Mouse (Mus musculus): Measurements from ENCODE around the gene Adamts15.
A peak's percentile ranks its signal among the peaks of the same experiment; 100 is the strongest.

Gene Adamts15

DNA sequence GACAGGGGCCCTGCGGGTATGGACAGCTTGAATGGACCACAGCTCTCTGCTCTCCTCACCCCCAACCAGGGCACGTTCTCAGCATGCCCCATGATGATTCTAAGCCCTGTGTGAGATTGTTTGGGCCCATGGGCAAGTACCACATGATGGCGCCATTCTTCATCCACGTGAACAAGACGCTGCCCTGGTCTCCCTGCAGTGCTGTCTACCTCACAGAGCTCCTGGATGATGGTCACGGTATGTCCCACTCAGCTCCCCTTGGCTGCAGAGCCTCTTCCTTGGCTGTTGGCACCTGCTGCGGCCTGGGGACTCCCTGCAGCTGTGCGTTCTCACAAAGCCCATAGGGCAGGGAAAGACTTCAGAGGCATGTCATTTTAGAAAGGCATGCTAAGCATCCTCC is 31.0 kb upstream of the Adamts15 start:
- Histone ChIP-seq H3K27me3 (ENCODE audit: insufficient read depth, low read length) (no peaks in the 10 kb centered on the region), H3K4me1 (replicated peaks; ENCODE audit: low read depth, low read length) (peaks cover 6% of the 10 kb centered on the region), H3K9me3 (ENCODE audit: low read length) (peaks cover 22% of the 10 kb centered on the region), H3K36me3 (ENCODE audit: insufficient read depth, low read length) (no peaks in the 10 kb centered on the region), H3K4me3 (replicated peaks; ENCODE audit: low read length) (no peak overlapping the region)
- no peak for TF ChIP-seq POU5F1 (IDR thresholded peaks at IDR 0.05; ENCODE audit: borderline replicate concordance, low read length)
- TF ChIP-seq NANOG (IDR thresholded peaks at IDR 0.05; ENCODE audit: borderline replicate concordance, low read length): no peak
- TF ChIP-seq CTCF (conservative IDR thresholded peaks at IDR 0.05; ENCODE audit: low read length): peak; percentile 36

DNA sequence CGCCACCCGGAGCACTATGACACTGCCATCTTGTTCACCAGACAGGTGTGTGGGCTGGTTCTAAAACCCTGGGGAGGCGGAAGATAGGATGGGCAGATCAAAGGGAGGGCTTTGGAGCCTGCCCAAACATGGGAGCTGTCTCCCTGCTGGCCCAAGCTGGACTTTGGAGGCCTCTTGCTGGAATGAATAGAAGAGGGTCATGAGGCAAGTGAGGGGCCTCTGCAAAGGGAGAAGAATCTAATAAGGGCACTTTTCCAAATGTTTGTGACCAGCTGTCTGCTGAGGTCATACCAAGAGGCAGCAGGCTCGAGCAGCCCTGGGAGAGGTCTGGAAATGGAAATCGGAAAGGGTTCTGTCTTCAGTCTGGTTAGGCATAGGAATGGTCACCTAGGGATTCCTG is 29.2 kb upstream of the Adamts15 start:
- no peaks in the 10 kb centered on the region for H3K36me3 ChIP-seq (ENCODE audit: insufficient read depth, low read length)
- peaks cover 17% of the 10 kb centered on the region for H3K9me3 ChIP-seq (ENCODE audit: low read length)
- H3K4me3 ChIP-seq (replicated peaks; ENCODE audit: low read length): no peak overlapping the region
- TF ChIP-seq CTCF (conservative IDR thresholded peaks at IDR 0.05; ENCODE audit: low read length): no peak
- no peak for TF ChIP-seq POU5F1 (IDR thresholded peaks at IDR 0.05; ENCODE audit: borderline replicate concordance, low read length)
- peaks cover 6% of the 10 kb centered on the region for H3K4me1 ChIP-seq (replicated peaks; ENCODE audit: low read depth, low read length)
- H3K27me3 ChIP-seq (ENCODE audit: insufficient read depth, low read length): peaks cover 6% of the 10 kb centered on the region

DNA sequence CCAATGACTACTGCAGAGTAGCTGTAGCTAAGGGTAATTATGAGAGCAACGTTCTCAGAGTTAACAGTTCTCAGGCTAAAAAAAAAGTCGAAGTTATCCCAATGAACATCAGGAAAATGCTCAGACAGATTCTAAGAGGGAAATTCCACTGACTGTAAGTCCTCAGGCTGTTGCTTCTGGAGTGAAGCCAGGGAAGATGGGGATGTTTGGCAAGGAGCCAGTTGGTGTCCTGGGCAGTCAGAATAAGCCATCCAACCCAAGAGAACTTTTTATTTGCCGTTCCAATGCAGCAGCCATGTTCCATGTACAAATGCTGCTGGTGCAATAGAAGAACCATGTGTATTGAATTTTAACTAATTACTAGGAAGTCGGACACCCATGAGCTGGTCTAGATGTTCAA is 28.3 kb upstream of the Adamts15 start:
- peaks cover 8% of the 10 kb centered on the region for H3K9me3 ChIP-seq (ENCODE audit: low read length)
- H3K36me3 ChIP-seq (ENCODE audit: insufficient read depth, low read length): no peaks in the 10 kb centered on the region
- H3K4me3 ChIP-seq (replicated peaks; ENCODE audit: low read length): no peak overlapping the region
- TF ChIP-seq NANOG (IDR thresholded peaks at IDR 0.05; ENCODE audit: borderline replicate concordance, low read length): no peak
- no peak for TF ChIP-seq POU5F1 (IDR thresholded peaks at IDR 0.05; ENCODE audit: borderline replicate concordance, low read length)
- TF ChIP-seq CTCF (conservative IDR thresholded peaks at IDR 0.05; ENCODE audit: low read length): no peak
- H3K4me1 ChIP-seq (replicated peaks; ENCODE audit: low read depth, low read length): peaks cover 6% of the 10 kb centered on the region
- H3K27me3 ChIP-seq (ENCODE audit: insufficient read depth, low read length): peaks cover 14% of the 10 kb centered on the region

DNA sequence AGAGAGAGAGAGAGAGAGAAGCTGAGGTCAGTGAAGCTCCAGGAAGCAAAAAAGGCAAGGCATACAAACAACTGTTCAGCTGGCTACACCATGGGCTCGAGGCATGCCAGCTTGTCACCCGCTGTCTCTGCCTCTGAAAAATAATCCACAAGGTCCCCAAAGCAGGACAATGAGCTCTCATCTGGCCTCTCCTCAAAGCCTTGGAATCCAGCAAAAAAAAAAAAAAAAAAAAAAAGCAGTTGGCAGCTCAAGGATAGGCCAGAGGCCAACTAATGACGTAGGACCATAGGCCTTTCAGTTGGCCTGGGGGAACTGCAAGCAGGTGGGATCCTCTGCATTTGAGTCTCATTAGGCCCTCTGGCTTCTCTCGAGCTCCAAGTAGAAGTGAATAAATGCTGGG is 27.7 kb upstream of the Adamts15 start:
- Histone ChIP-seq H3K9me3 (ENCODE audit: low read length) (peaks cover 2% of the 10 kb centered on the region; the same call in 1 of the 2 replicates), H3K36me3 (ENCODE audit: insufficient read depth, low read length) (no peaks in the 10 kb centered on the region), H3K4me3 (replicated peaks; ENCODE audit: low read length) (no peak overlapping the region), H3K27me3 (ENCODE audit: insufficient read depth, low read length) (peaks cover 20% of the 10 kb centered on the region), H3K4me1 (replicated peaks; ENCODE audit: low read depth, low read length) (peaks cover 6% of the 10 kb centered on the region)
- TF ChIP-seq POU5F1 (IDR thresholded peaks at IDR 0.05; ENCODE audit: borderline replicate concordance, low read length): no peak
- TF ChIP-seq NANOG (IDR thresholded peaks at IDR 0.05; ENCODE audit: borderline replicate concordance, low read length): no peak
- TF ChIP-seq CTCF (conservative IDR thresholded peaks at IDR 0.05; ENCODE audit: low read length): no peak

DNA sequence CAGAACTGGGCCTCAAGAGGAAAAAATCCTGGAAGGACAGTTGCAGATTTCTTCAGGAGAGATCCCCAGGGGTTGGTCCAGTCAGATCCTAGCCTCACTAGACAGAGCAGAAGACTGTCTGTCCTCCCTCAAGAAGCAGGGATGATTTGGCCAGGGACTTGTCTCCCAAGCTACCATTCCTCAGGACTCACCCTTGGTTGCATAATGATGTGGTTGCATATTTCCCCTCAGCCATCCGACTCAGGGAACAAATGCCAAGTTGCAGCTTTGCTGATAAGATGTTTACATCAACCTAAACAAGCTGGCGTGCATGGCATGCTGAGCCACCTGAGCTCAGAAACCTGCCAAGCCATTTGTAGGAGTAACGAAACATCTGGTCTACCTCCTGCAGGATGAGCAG is 27.2 kb upstream of the Adamts15 start:
- TF ChIP-seq CTCF (conservative IDR thresholded peaks at IDR 0.05; ENCODE audit: low read length) (no peak), NANOG (IDR thresholded peaks at IDR 0.05; ENCODE audit: borderline replicate concordance, low read length) (no peak), POU5F1 (IDR thresholded peaks at IDR 0.05; ENCODE audit: borderline replicate concordance, low read length) (no peak)

DNA sequence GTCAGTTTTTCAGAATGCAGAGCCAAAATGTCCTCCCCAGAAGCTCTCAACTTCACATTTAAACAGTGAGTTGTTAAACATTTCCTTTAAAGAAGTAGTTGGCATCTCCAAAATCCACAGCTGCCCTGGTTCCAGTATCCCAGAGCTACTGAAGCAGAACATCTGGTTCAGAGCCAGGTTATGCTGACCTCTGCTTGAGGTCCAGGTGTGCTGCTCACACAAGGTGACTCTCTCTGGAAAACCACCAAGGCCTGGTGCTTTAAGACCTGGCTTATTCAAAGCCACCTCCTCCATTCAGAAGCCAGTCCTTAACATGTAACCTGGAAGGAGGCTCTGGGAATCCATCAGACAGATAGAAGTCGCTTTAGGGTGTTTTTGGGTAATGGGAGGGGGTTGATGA is 23.0 kb upstream of the Adamts15 start:
- Histone ChIP-seq H3K4me1 (replicated peaks; ENCODE audit: low read depth, low read length) (peaks cover 20% of the 10 kb centered on the region), H3K27me3 (ENCODE audit: insufficient read depth, low read length) (peaks cover 66% of the 10 kb centered on the region), H3K36me3 (ENCODE audit: insufficient read depth, low read length) (no peaks in the 10 kb centered on the region), H3K4me3 (replicated peaks; ENCODE audit: low read length) (no peak overlapping the region), H3K9me3 (ENCODE audit: low read length) (peaks cover 6% of the 10 kb centered on the region; the same call in 1 of the 2 replicates)
- TF ChIP-seq POU5F1 (IDR thresholded peaks at IDR 0.05; ENCODE audit: borderline replicate concordance, low read length) (no peak), NANOG (IDR thresholded peaks at IDR 0.05; ENCODE audit: borderline replicate concordance, low read length) (no peak), CTCF (conservative IDR thresholded peaks at IDR 0.05; ENCODE audit: low read length) (no peak)

More for the DNA sequence above, 27.2 kb upstream of the Adamts15 start:
- Histone ChIP-seq H3K27me3 (ENCODE audit: insufficient read depth, low read length) (peaks cover 26% of the 10 kb centered on the region), H3K4me3 (replicated peaks; ENCODE audit: low read length) (no peak overlapping the region), H3K4me1 (replicated peaks; ENCODE audit: low read depth, low read length) (peaks cover 6% of the 10 kb centered on the region), H3K9me3 (ENCODE audit: low read length) (peaks cover 5% of the 10 kb centered on the region; the same call in 1 of the 2 replicates), H3K36me3 (ENCODE audit: insufficient read depth, low read length) (no peaks in the 10 kb centered on the region)

DNA sequence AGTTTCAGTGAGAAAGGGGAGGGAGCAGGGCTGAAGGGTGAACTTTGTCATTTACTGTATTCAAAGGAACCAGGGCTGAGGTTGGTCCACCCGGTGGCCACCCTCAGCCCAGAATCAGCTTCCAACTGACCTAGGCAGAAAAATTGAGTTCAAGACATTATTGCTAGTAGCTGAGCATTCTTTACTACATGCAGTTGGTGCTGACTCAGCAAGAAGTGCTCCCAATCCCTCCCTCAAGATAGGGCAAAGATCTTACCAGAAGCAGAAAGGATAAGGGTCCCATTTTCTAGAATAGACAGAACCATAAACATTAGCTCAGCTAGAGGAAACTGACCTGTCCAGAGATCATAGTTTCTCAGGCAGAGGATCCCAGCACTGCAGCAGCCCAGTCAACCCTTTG is 22.0 kb upstream of the Adamts15 start:
- no peaks in the 10 kb centered on the region for H3K36me3 ChIP-seq (ENCODE audit: insufficient read depth, low read length)
- 0 out of 2 replicates have a peak overlapping the region, but pooled peaks have one; percentile 86 for H3K4me3 ChIP-seq (replicated peaks; ENCODE audit: low read length)
- peaks cover 20% of the 10 kb centered on the region for H3K4me1 ChIP-seq (replicated peaks; ENCODE audit: low read depth, low read length)
- TF ChIP-seq CTCF (conservative IDR thresholded peaks at IDR 0.05; ENCODE audit: low read length) (no peak), NANOG (IDR thresholded peaks at IDR 0.05; ENCODE audit: borderline replicate concordance, low read length) (no peak), POU5F1 (IDR thresholded peaks at IDR 0.05; ENCODE audit: borderline replicate concordance, low read length) (no peak)
- H3K27me3 ChIP-seq (ENCODE audit: insufficient read depth, low read length): peaks cover 67% of the 10 kb centered on the region
- peaks cover 6% of the 10 kb centered on the region; the same call in 1 of the 2 replicates for H3K9me3 ChIP-seq (ENCODE audit: low read length)

DNA sequence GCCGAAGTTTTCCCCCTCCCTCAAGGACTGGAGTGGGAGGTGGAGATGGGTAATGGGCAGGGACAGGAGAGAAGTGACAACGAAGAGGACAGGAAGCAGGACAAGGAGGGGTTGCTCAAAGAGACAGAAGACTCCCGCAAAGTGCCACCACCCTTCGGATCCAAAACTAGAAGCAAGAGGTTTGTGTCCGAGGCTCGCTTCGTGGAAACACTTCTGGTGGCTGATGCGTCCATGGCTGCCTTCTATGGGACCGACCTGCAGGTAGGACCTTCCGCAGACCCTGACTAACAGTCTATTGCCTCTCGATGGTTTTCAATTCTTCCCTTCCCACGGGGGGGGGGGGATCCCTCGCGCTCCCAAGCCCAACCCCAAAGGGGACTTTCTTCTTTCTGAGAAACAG is 21.1 kb upstream of the Adamts15 start:
- H3K27me3 ChIP-seq (ENCODE audit: insufficient read depth, low read length): peaks cover 73% of the 10 kb centered on the region
- H3K4me1 ChIP-seq (replicated peaks; ENCODE audit: low read depth, low read length): peaks cover 20% of the 10 kb centered on the region
- peak overlapping the region; percentile 86 for H3K4me3 ChIP-seq (replicated peaks; ENCODE audit: low read length)
- peaks cover 6% of the 10 kb centered on the region; the same call in 1 of the 2 replicates for H3K9me3 ChIP-seq (ENCODE audit: low read length)
- no peak for TF ChIP-seq NANOG (IDR thresholded peaks at IDR 0.05; ENCODE audit: borderline replicate concordance, low read length)
- no peak for TF ChIP-seq CTCF (conservative IDR thresholded peaks at IDR 0.05; ENCODE audit: low read length)
- H3K36me3 ChIP-seq (ENCODE audit: insufficient read depth, low read length): no peaks in the 10 kb centered on the region

Data from E14TG2a.4 (cell line).